Mouse (Mus musculus) embryonic facial prominence, embryonic 14.5 days (tissue): ENCODE measurements around the gene Troap. TPM values are rescaled to one million over a fixed set of nuclear protein-coding genes. Genes with fewer than 3 reads are reported as not detected.

Experiments
- ATAC-seq: fragments of 200-750 bp; cut with Nextera tagmentation; 2 replicates; pipeline ENCODE4 v1.8.0; 2017; ENCODE audit warnings: low read depth, moderate number of reproducible peaks, moderate TSS enrichment
- DNase-seq: peaks from one replicate; pipeline ENCODE4 v3.0.0-alpha.2; 2015; ENCODE audit warnings: low spot score
- H3K27ac ChIP-seq: fragments of 300-500 bp; sonication (generic); replicated peaks from 2 replicates; pipeline ENCODE4 v1.5.1; 2014; ENCODE audit warnings: low read depth, mild to moderate bottlenecking, low read length, moderate library complexity
- H3K27me3 ChIP-seq: fragments of 300-500 bp; sonication (generic); replicated peaks from 2 replicates; pipeline ENCODE4 v1.6.1; 2014; ENCODE audit warnings: low read length; ENCODE audit not compliant: control insufficient read depth, insufficient read depth
- H3K36me3 ChIP-seq: fragments of 300-500 bp; sonication (generic); 2 replicates; pipeline ENCODE4 v1.6.1; 2014; ENCODE audit warnings: low read length, mixed read lengths; ENCODE audit not compliant: control insufficient read depth, insufficient read depth
- H3K4me1 ChIP-seq: fragments of 300-500 bp; sonication (generic); 2 replicates; pipeline ENCODE4 v1.6.1; 2014; ENCODE audit warnings: antibody characterized with exemption, low read length; ENCODE audit not compliant: control insufficient read depth, insufficient read depth
- H3K4me2 ChIP-seq: fragments of 300-500 bp; sonication (generic); 2 replicates; pipeline ENCODE4 v1.6.1; 2014; ENCODE audit warnings: low read depth, mild to moderate bottlenecking, low read length, moderate library complexity, mixed read lengths
- H3K4me3 ChIP-seq: fragments of 300-500 bp; sonication (generic); 2 replicates; pipeline ENCODE4 v1.5.1; 2014; ENCODE audit warnings: low read depth, mild to moderate bottlenecking, low read length
- H3K9ac ChIP-seq: fragments of 300-500 bp; sonication (generic); 2 replicates; pipeline ENCODE4 v1.6.1; 2014; ENCODE audit warnings: low read depth, mild to moderate bottlenecking, low read length, moderate library complexity, mixed read lengths
- H3K9me3 ChIP-seq: fragments of 300-500 bp; sonication (generic); 2 replicates; pipeline ENCODE4 v1.6.1; 2016; ENCODE audit warnings: low read length; ENCODE audit not compliant: control insufficient read depth
- WGBS: fragments of 180-500 bp; shearing (Covaris S2); extraction: QIAGEN DNeasy Blood & Tissue Kit; methylation state at CpG from one replicate; pipeline ENCODE4 v1.1.7; 2014; 5-methylcytosine and 5-hydroxymethylcytosine counted together
- polyA plus RNA-seq: library from polyadenylated mRNA; unstranded; fragments of >200 nt; fragmentation: Nextera tagmentation; extraction: Ambion mirVana; gene quantifications from 2 replicates; pipeline ENCODE4 v1.2.1, GENCODE M21; 2014

The Troap gene
- polyA plus RNA-seq, 1 experiment from 2014 or later = 15.3 TPM

- Histone ChIP-seq H3K9ac (no peak within 1 kb of the TSS; the same call in 1 of the 2 replicates), H3K9me3 (no peaks in the 10 kb centered on the region), H3K4me3 (peak within 1 kb of the TSS; percentile 30), H3K4me2 (peak within 1 kb of the TSS; percentile 48), H3K36me3 (peaks cover 7% of the 10 kb centered on the region), H3K27me3 (peaks cover 86% of the 10 kb centered on the region), H3K27ac (no peak within 1 kb of the TSS), H3K4me1 (no peaks in the 10 kb centered on the region)
- 9% methylated on average over 27 of the region's 60 CpGs for WGBS
- ATAC-seq (no peak), DNase-seq (no peak)
Measured at GRCm38 (mm10) chr15:99087253-99088075, 13.1 kb downstream of the Troap start, which contains the start of gene C1ql4. Gene C1ql4 (minus strand): TSS chr15:99087817.

- Histone ChIP-seq H3K4me1 (no peaks in the 10 kb centered on the region), H3K36me3 (no peaks in the 10 kb centered on the region), H3K9me3 (no peaks in the 10 kb centered on the region), H3K27me3 (peaks cover 94% of the 10 kb centered on the region), H3K27ac (no peak overlapping the region), H3K9ac (no peak overlapping the region; the same call in 1 of the 2 replicates), H3K4me2 (peak overlapping the region; percentile 48), H3K4me3 (peak overlapping the region; percentile 30)
- under 1% methylated on average over 20 of the region's 27 CpGs for WGBS
- DNase-seq (peak; percentile 79), ATAC-seq (peak; percentile 76)
Measured at GRCm38 (mm10) chr15:99088292-99088691, 13.9 kb downstream of the Troap start.

GRCm38 (mm10) chr15:99089069-99089468, 14.7 kb downstream of the Troap start:
- Histone ChIP-seq H3K27ac (no peak overlapping the region), H3K9me3 (no peaks in the 10 kb centered on the region), H3K4me1 (peaks cover 4% of the 10 kb centered on the region; the same call in 1 of the 2 replicates), H3K4me3 (no peak overlapping the region), H3K9ac (no peak overlapping the region), H3K4me2 (no peak overlapping the region), H3K27me3 (peaks cover 96% of the 10 kb centered on the region), H3K36me3 (no peaks in the 10 kb centered on the region)
- ATAC-seq (no peak), DNase-seq (no peak)
- 16% methylated on average over 14 of the region's 14 CpGs for WGBS

- DNase-seq = no peak
- H3K4me2 ChIP-seq = peak within 1 kb of the TSS; percentile 77
- no peak for ATAC-seq
- WGBS = 24% methylated on average over 8 of the region's 8 CpGs
- H3K27me3 ChIP-seq = peaks cover 97% of the 10 kb centered on the region
- H3K9ac ChIP-seq = peak within 1 kb of the TSS; percentile 39
- peaks cover 22% of the 10 kb centered on the region for H3K4me1 ChIP-seq
- no peak within 1 kb of the TSS for H3K27ac ChIP-seq
- no peaks in the 10 kb centered on the region for H3K9me3 ChIP-seq
- H3K4me3 ChIP-seq = peak within 1 kb of the TSS; percentile 41
- no peaks in the 10 kb centered on the region for H3K36me3 ChIP-seq
Measured at GRCm38 (mm10) chr15:99092870-99093269, 18.5 kb downstream of the Troap start, which contains the start of gene Dnajc22. Gene Dnajc22 (plus strand): TSS chr15:99093170.

GRCm38 (mm10) chr15:99093291-99094258, 19.2 kb downstream of the Troap start:
- Histone ChIP-seq H3K9me3 (no peaks in the 10 kb centered on the region), H3K9ac (peak overlapping the region; percentile 39), H3K27me3 (peaks cover 97% of the 10 kb centered on the region), H3K4me1 (peaks cover 25% of the 10 kb centered on the region), H3K4me3 (peak overlapping the region; percentile 41), H3K36me3 (no peaks in the 10 kb centered on the region), H3K27ac (no peak overlapping the region), H3K4me2 (peak overlapping the region; percentile 77)
- 2% methylated on average over 53 of the region's 56 CpGs for WGBS
- peak; percentile 60 for ATAC-seq
- DNase-seq = peak; percentile 42

GRCm38 (mm10) chr15:99094631-99095270, 20.4 kb downstream of the Troap start:
- no peaks in the 10 kb centered on the region for H3K36me3 ChIP-seq
- WGBS = 1% methylated on average over 26 of the region's 27 CpGs
- no peak overlapping the region for H3K27ac ChIP-seq
- H3K27me3 ChIP-seq = peaks cover 97% of the 10 kb centered on the region
- no peaks in the 10 kb centered on the region for H3K9me3 ChIP-seq
- DNase-seq (peak; percentile 59), ATAC-seq (peak; percentile 24; the same call in 1 of the 2 replicates)
- peaks cover 25% of the 10 kb centered on the region for H3K4me1 ChIP-seq
- no peak overlapping the region for H3K9ac ChIP-seq
- peak overlapping the region; percentile 42 for H3K4me2 ChIP-seq
- H3K4me3 ChIP-seq = peak overlapping the region; percentile 21; the same call in 1 of the 2 replicates

GRCm38 (mm10) chr15:99095356-99095755, 21.0 kb downstream of the Troap start:
- H3K9me3 ChIP-seq = no peaks in the 10 kb centered on the region
- no peak overlapping the region for H3K9ac ChIP-seq
- DNase-seq = no peak
- H3K4me3 ChIP-seq = no peak overlapping the region
- no peak overlapping the region for H3K4me2 ChIP-seq
- no peaks in the 10 kb centered on the region for H3K36me3 ChIP-seq
- peaks cover 25% of the 10 kb centered on the region for H3K4me1 ChIP-seq
- ATAC-seq = no peak
- no peak overlapping the region for H3K27ac ChIP-seq
- peaks cover 97% of the 10 kb centered on the region for H3K27me3 ChIP-seq
- 7% methylated on average over 6 of the region's 6 CpGs for WGBS
